Mouse (Mus musculus) layer of hippocampus, adult 6 months (tissue): Measurements from ENCODE around the gene Tuba1a. TPM values are rescaled to one million over a fixed set of nuclear protein-coding genes. Genes with fewer than 3 reads are reported as not detected.

Source experiments
- long read RNA-seq, 2 experiments: library from polyadenylated mRNA; unstranded; transcript quantifications; one replicate each; pipeline ENCODE4 v2.0.0; 2019 to 2020
- polyA plus RNA-seq: library from polyadenylated mRNA; unstranded; fragments of <200 nt; fragmentation: Nextera tagmentation; gene quantifications from 2 replicates; pipeline ENCODE4 v1.2.3, GENCODE M21; 2021

The Tuba1a gene
- 3,348 and 3,759 TPM in 2 replicates for polyA plus RNA-seq
- long read RNA-seq, experiment 1, transcript Tuba1a-201 (4 exons, 1,803 nt), result major isoform, 6,478 of 6,630 reads
- long read RNA-seq, experiment 1, partial matches to known transcripts, result 142 of 6,630 reads
- long read RNA-seq, experiment 1, other reads (novel, unspliced or antisense), result 10 of 6,630 reads
- long read RNA-seq, experiment 2, transcript Tuba1a-201 (4 exons, 1,803 nt), result major isoform, 10,081 of 10,214 reads
- long read RNA-seq, experiment 2, partial matches to known transcripts, result 108 of 10,214 reads
- long read RNA-seq, experiment 2, other reads (novel, unspliced or antisense), result 25 of 10,214 reads

GRCm38 (mm10) chr15:98953401-98954356, at the start of gene Tuba1a, which contains the start of gene Gm49450:
Gene Tuba1a (minus strand): TSS chr15:98953703.
Gene Gm49450 (minus strand): TSS chr15:98953551.

GRCm38 (mm10) chr15:98934217-98934839, 19.2 kb downstream of the Tuba1a start, which contains the start of gene Tuba1b:
Gene Tuba1b (minus strand): TSS chr15:98934565.

GRCm38 (mm10) chr15:98917538-98918498, 35.7 kb downstream of the Tuba1a start, which contains the start of gene Lmbr1l:
Gene Lmbr1l (minus strand): TSS chr15:98918231.

Other genes starting within 250 kb of the Tuba1a start
- gene Ccdc65, start 245.5 kb downstream of the Tuba1a start, polyA plus RNA-seq, result 8.4 and 9.0 TPM in 2 replicates
- 3.1 and 4.6 TPM in 2 replicates for gene Fkbp11, start 225.5 kb downstream of the Tuba1a start, polyA plus RNA-seq
- 93.9 and 99.4 TPM in 2 replicates for gene Arf3, start 190.5 kb downstream of the Tuba1a start, polyA plus RNA-seq
- gene Wnt10b, start 175.6 kb downstream of the Tuba1a start, polyA plus RNA-seq, result not detected in 2 replicates
- 0.72 and 1.0 TPM in 2 replicates for gene Wnt1, start 163.8 kb downstream of the Tuba1a start, polyA plus RNA-seq
- gene Ddn, start 144.2 kb downstream of the Tuba1a start, polyA plus RNA-seq, result 118 TPM in 2 replicates
- gene Prkag1, start 122.2 kb downstream of the Tuba1a start, polyA plus RNA-seq, result 66.5 and 71.5 TPM in 2 replicates
- 18.0 and 18.2 TPM in 2 replicates for gene Kmt2d, start 82.5 kb downstream of the Tuba1a start, polyA plus RNA-seq
- 6.5 and 10.1 TPM in 2 replicates for gene Rhebl1, start 59.2 kb downstream of the Tuba1a start, polyA plus RNA-seq
- gene Dhh, start 55.2 kb downstream of the Tuba1a start, polyA plus RNA-seq, result 0.08 and 0.19 TPM in 2 replicates
- 0.29 and 1.7 TPM in 2 replicates for gene Lmbr1l, start 35.5 kb downstream of the Tuba1a start, polyA plus RNA-seq
- 1,496 and 1,539 TPM in 2 replicates for gene Tuba1b, start 19.1 kb downstream of the Tuba1a start, polyA plus RNA-seq
- 0.53 TPM in 1 of 2 replicates, not detected in the other for gene Gm49450, start 152 bp downstream of the Tuba1a start, polyA plus RNA-seq
- 2.4 and 6.3 TPM in 2 replicates for gene Tuba1c, start 76.2 kb upstream of the Tuba1a start, polyA plus RNA-seq
- gene Prph, start 101.5 kb upstream of the Tuba1a start, polyA plus RNA-seq, result 2.1 and 3.3 TPM in 2 replicates
- 0.11 and 0.14 TPM in 2 replicates for gene Troap, start 120.9 kb upstream of the Tuba1a start, polyA plus RNA-seq
- gene C1ql4, start 134.1 kb upstream of the Tuba1a start, polyA plus RNA-seq, result not detected in 2 replicates
- gene Dnajc22, start 139.5 kb upstream of the Tuba1a start, polyA plus RNA-seq, result not detected in 2 replicates
- gene Spats2, start 172.2 kb upstream of the Tuba1a start, polyA plus RNA-seq, result 5.3 and 5.5 TPM in 2 replicates